Mouse (Mus musculus) bone marrow macrophage, adult 2 months (primary cell): Measurements from ENCODE around the gene Lrrn1. TPM values are rescaled to one million over a fixed set of nuclear protein-coding genes. Genes with fewer than 3 reads are reported as not detected.

Source experiments
- H3K27ac ChIP-seq: 2 replicates; pipeline ENCODE4 v1.5.1; 2012; ENCODE audit warnings: low read depth, low read length; ENCODE audit not compliant: insufficient read depth
- H3K4me1 ChIP-seq: 2 replicates; pipeline ENCODE4 v1.6.1; 2012; ENCODE audit warnings: low read length; ENCODE audit not compliant: control insufficient read depth, insufficient read depth
- H3K4me3 ChIP-seq: 2 replicates; pipeline ENCODE4 v1.5.1; 2012; ENCODE audit warnings: mild to moderate bottlenecking, low read length, moderate library complexity; ENCODE audit not compliant: insufficient read depth
- CTCF ChIP-seq: IDR thresholded peaks from 2 replicates; pipeline ENCODE4 v1.5.1; 2012; ENCODE audit warnings: low read depth, mild to moderate bottlenecking, low read length, moderate library complexity
- POLR2A ChIP-seq: IDR thresholded peaks from 2 replicates; pipeline ENCODE4 v1.6.1; 2012; ENCODE audit warnings: mild to moderate bottlenecking, low read depth, low read length, borderline replicate concordance
- polyA plus RNA-seq: library from polyadenylated mRNA; stranded (reverse); fragments of >200 nt; gene quantifications from 2 replicates; pipeline ENCODE4 v1.2.4, GENCODE M21; 2012; ENCODE audit not compliant: missing spikeins, insufficient read depth, insufficient read length

Lrrn1 gene
- polyA plus RNA-seq, 1 experiment, result not detected

DNA sequence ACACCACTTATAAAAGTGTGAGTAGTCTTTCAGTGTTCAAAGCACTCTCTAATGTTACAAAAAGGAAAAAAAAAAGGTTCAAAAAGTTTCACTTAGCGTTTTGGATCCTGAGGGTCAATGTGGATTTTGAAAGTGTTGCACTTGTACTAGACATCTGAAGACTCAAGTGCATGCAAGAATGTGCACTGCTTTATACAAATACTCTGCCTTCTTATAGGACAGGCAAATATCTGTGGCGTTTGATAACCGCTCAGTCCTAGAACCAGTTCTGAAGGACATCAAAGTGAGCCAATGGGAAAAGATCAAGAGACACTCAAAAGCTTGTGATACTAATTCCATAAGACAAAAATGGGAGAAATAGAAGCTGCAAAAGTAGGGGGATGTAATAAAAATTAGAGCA, 45.0 kb downstream of the Lrrn1 start:
- Histone ChIP-seq H3K4me3 (no peak overlapping the region), H3K27ac (no peak overlapping the region), H3K4me1 (no peaks in the 10 kb centered on the region)
- no peak for TF ChIP-seq POLR2A
- TF ChIP-seq CTCF, result no peak

DNA sequence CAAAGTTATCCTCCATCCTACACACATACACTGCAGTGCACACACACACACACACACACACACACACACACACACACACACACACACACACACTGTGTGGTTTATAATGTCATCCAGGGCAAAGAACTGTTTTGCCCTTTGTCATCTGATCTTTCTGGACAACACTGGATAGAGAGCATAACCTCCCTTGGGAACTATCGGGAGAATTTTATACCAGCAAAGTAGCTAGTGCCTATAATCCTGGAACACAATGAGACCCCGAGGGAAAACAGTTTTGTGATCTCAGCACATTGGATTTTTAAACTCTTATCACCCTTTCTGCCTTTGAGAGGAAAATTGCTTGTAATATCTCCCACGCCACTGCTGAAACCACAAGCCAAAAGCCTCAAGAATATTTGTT, 45.8 kb downstream of the Lrrn1 start:
- no peak overlapping the region for H3K27ac ChIP-seq
- no peak for TF ChIP-seq POLR2A
- no peak for TF ChIP-seq CTCF
- H3K4me3 ChIP-seq, result no peak overlapping the region
- H3K4me1 ChIP-seq, result no peaks in the 10 kb centered on the region

DNA sequence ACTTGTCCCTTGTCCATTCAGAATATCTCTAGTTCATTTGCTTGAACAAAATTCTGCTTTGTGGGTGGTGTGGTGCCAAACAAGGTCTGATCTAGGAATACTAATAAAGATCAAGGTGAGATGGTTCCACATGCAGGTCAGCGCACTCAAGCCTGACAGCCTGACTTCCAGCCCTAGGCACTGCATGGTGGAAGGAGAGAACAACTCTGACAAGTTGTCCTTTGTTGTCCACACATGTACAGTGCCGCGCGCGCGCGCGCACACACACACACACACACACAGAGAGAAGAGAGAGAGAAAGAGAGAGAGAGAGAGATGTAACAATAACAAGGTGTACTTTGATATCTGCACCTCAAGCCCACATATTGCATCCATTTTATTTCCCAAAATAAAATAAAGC, 47.7 kb downstream of the Lrrn1 start:
- no peak for TF ChIP-seq CTCF
- no peak for TF ChIP-seq POLR2A
- Histone ChIP-seq H3K27ac (no peak overlapping the region), H3K4me1 (no peaks in the 10 kb centered on the region), H3K4me3 (no peak overlapping the region)

GRCm38 (mm10) chr6:107583759-107584383, 54.3 kb downstream of the Lrrn1 start:
- no peaks in the 10 kb centered on the region for H3K4me1 ChIP-seq
- no peak for TF ChIP-seq POLR2A
- TF ChIP-seq CTCF, result no peak
- no peak overlapping the region for H3K27ac ChIP-seq
- no peak overlapping the region for H3K4me3 ChIP-seq

GRCm38 (mm10) chr6:107605151-107605550, 75.6 kb downstream of the Lrrn1 start:
- H3K4me1 ChIP-seq, result no peaks in the 10 kb centered on the region
- TF ChIP-seq POLR2A (no peak), CTCF (no peak)
- H3K27ac ChIP-seq, result no peak overlapping the region
- no peak overlapping the region for H3K4me3 ChIP-seq

GRCm38 (mm10) chr6:107614288-107614687, 84.7 kb downstream of the Lrrn1 start:
- Histone ChIP-seq H3K4me1 (no peaks in the 10 kb centered on the region), H3K27ac (no peak overlapping the region), H3K4me3 (no peak overlapping the region)
- TF ChIP-seq CTCF, result no peak
- no peak for TF ChIP-seq POLR2A
